Mouse (Mus musculus): ENCODE results near the gene Rapgef1.

The Rapgef1 gene

GRCm38 (mm10) chr2:29671856-29672255 is 52.3 kb downstream of the Rapgef1 start:
- DNase-seq (ENCODE audit: low read depth, low spot score): no peak

GRCm38 (mm10) chr2:29672746-29673536 is 53.4 kb downstream of the Rapgef1 start:
- no peak for DNase-seq (ENCODE audit: low read depth, low spot score)

GRCm38 (mm10) chr2:29674087-29674486 is 54.6 kb downstream of the Rapgef1 start:
- no peak for DNase-seq (ENCODE audit: low read depth, low spot score)

- no peak for DNase-seq (ENCODE audit: low read depth, low spot score)
Observed at GRCm38 (mm10) chr2:29674545-29674944, 55.0 kb downstream of the Rapgef1 start.

- DNase-seq (ENCODE audit: low read depth, low spot score): no peak
Observed at GRCm38 (mm10) chr2:29675846-29676245, 56.3 kb downstream of the Rapgef1 start.

GRCm38 (mm10) chr2:29676513-29676912 is 57.0 kb downstream of the Rapgef1 start:
- no peak for DNase-seq (ENCODE audit: low read depth, low spot score)

GRCm38 (mm10) chr2:29677842-29678241 is 58.3 kb downstream of the Rapgef1 start:
- DNase-seq (ENCODE audit: low read depth, low spot score): no peak

GRCm38 (mm10) chr2:29678524-29678923 is 59.0 kb downstream of the Rapgef1 start:
- peak; percentile 34 for DNase-seq (ENCODE audit: low read depth, low spot score)

- no peak for DNase-seq (ENCODE audit: low read depth, low spot score)
Observed at GRCm38 (mm10) chr2:29679710-29680584, 60.4 kb downstream of the Rapgef1 start.

- no peak for DNase-seq (ENCODE audit: low read depth, low spot score)
Observed at GRCm38 (mm10) chr2:29683261-29683999, 63.9 kb downstream of the Rapgef1 start.

- no peak for DNase-seq (ENCODE audit: low read depth, low spot score)
Observed at GRCm38 (mm10) chr2:29684498-29684897, 65.0 kb downstream of the Rapgef1 start.

- DNase-seq (ENCODE audit: low read depth, low spot score): no peak
Observed at GRCm38 (mm10) chr2:29689014-29689413, 69.5 kb downstream of the Rapgef1 start.

GRCm38 (mm10) chr2:29689495-29689894 is 70.0 kb downstream of the Rapgef1 start:
- DNase-seq (ENCODE audit: low read depth, low spot score): no peak

- no peak for DNase-seq (ENCODE audit: low read depth, low spot score)
Observed at GRCm38 (mm10) chr2:29691068-29691467, 71.5 kb downstream of the Rapgef1 start.

GRCm38 (mm10) chr2:29691507-29691906 is 72.0 kb downstream of the Rapgef1 start:
- peak; percentile 89 for DNase-seq (ENCODE audit: low read depth, low spot score)

GRCm38 (mm10) chr2:29692192-29692591 is 72.7 kb downstream of the Rapgef1 start:
- no peak for DNase-seq (ENCODE audit: low read depth, low spot score)

- no peak for DNase-seq (ENCODE audit: low read depth, low spot score)
Observed at GRCm38 (mm10) chr2:29696207-29696800, 76.8 kb downstream of the Rapgef1 start.

- DNase-seq (ENCODE audit: low read depth, low spot score): no peak
Observed at GRCm38 (mm10) chr2:29698421-29699290, 79.1 kb downstream of the Rapgef1 start.

- DNase-seq (ENCODE audit: low read depth, low spot score): no peak
Observed at GRCm38 (mm10) chr2:29700898-29701297, 81.4 kb downstream of the Rapgef1 start.

- DNase-seq (ENCODE audit: low read depth, low spot score): no peak
Observed at GRCm38 (mm10) chr2:29701393-29701792, 81.9 kb downstream of the Rapgef1 start.

- no peak for DNase-seq (ENCODE audit: low read depth, low spot score)
Observed at GRCm38 (mm10) chr2:29702189-29702588, 82.7 kb downstream of the Rapgef1 start.

Measured in ZHBTc4 (cell line).